Mouse (Mus musculus) ES-E14 (cell line): ENCODE measurements around the gene B4galt1. TPM values are rescaled to one million over a fixed set of nuclear protein-coding genes. Genes with fewer than 3 reads are reported as not detected.

Source experiments
- DNase-seq: peaks from one replicate; pipeline ENCODE4 v3.0.0-alpha.2; 2013; ENCODE audit warnings: low read depth, low spot score
- H3K27ac ChIP-seq: 2 replicates; pipeline ENCODE4 v1.5.1; 2012; ENCODE audit warnings: low read depth, mild to moderate bottlenecking, low read length, moderate library complexity, mixed read lengths; ENCODE audit not compliant: poor library complexity, insufficient read depth, severe bottlenecking
- H3K36me3 ChIP-seq: 2 replicates; pipeline ENCODE4 v1.6.1; 2012; ENCODE audit warnings: mild to moderate bottlenecking, low read length, moderate library complexity, mixed read lengths; ENCODE audit not compliant: control insufficient read depth, poor library complexity, insufficient read depth, severe bottlenecking
- H3K4me1 ChIP-seq, 2 experiments: fragments of 150-350 bp in 1 of 2; sonication (generic) in 1 of 2; 2 replicates each; pipeline ENCODE4 v1.6.1; 2012; ENCODE audit warnings: low read length in 2 of 2, mild to moderate bottlenecking in 1 of 2, mixed read lengths in 1 of 2; ENCODE audit not compliant: control insufficient read depth in 2 of 2, insufficient read depth in 2 of 2, poor library complexity in 1 of 2
- H3K4me3 ChIP-seq, 2 experiments: fragments of 150-350 bp in 1 of 2; sonication (generic) in 1 of 2; 2 replicates each; pipeline ENCODE4 v1.5.1; 2012; ENCODE audit warnings: low read length in 2 of 2, low read depth in 1 of 2, mild to moderate bottlenecking in 1 of 2, mixed read lengths in 1 of 2; ENCODE audit not compliant: insufficient read depth in 1 of 2, poor library complexity in 1 of 2, severe bottlenecking in 1 of 2
- H3K9ac ChIP-seq: 2 replicates; pipeline ENCODE4 v1.6.1; 2012; ENCODE audit warnings: low read depth, mild to moderate bottlenecking, low read length, mixed read lengths; ENCODE audit not compliant: poor library complexity, insufficient read depth, severe bottlenecking
- H3K9me3 ChIP-seq: fragments of 150-350 bp; sonication (generic); 2 replicates; pipeline ENCODE4 v1.6.1; 2012; ENCODE audit warnings: low read depth, mild to moderate bottlenecking, low read length; ENCODE audit not compliant: control insufficient read depth, insufficient read depth
- CHD2 ChIP-seq: IDR thresholded peaks from 2 replicates; pipeline ENCODE4 v1.6.1; 2014; ENCODE audit warnings: mild to moderate bottlenecking, low read depth, low read length, inconsistent platforms
- HCFC1 ChIP-seq: IDR thresholded peaks from 2 replicates; pipeline ENCODE4 v1.6.1; 2012; ENCODE audit warnings: low read length, inconsistent platforms, borderline replicate concordance; ENCODE audit not compliant: insufficient read depth
- MAFK ChIP-seq: IDR thresholded peaks from 2 replicates; pipeline ENCODE4 v1.6.1; 2014; ENCODE audit warnings: mild to moderate bottlenecking, low read depth, low read length, inconsistent platforms; ENCODE audit not compliant: insufficient read depth
- ZC3H11A ChIP-seq: IDR thresholded peaks from 2 replicates; pipeline ENCODE4 v1.6.1; 2012; ENCODE audit warnings: low read depth, mild to moderate bottlenecking, inconsistent platforms, low read length, borderline replicate concordance
- ZNF384 ChIP-seq: IDR thresholded peaks from 2 replicates; pipeline ENCODE4 v1.6.1; 2012; ENCODE audit warnings: low read depth, low read length, inconsistent platforms
- in situ Hi-C, 2 experiments: fragments of 600-800 bp; cut with MboI; formaldehyde crosslinking; loops; one replicate each; pipeline ENCODE4 v1.15.1; 2025; ENCODE audit warnings: low sequenced_read_pairs in 2 of 2, inconsistent platforms in 1 of 2; ENCODE audit not compliant: unreplicated experiment in 2 of 2
- total RNA-seq: library from RNA; depleted of rRNA; stranded (reverse); fragments of 300-350 nt; gene quantifications from 2 replicates; pipeline ENCODE4 v1.2.3, GENCODE M21; 2012

The B4galt1 gene
- total RNA-seq, 1 experiment: 29.2 TPM

GRCm38 (mm10) chr4:40861131-40861530, 7.3 kb upstream of the B4galt1 start:
- TF ChIP-seq ZNF384: no peak
- TF ChIP-seq ZC3H11A: peak; percentile 29; the same call in 1 of the 2 replicates
- in situ Hi-C loops: no loop called here
- H3K4me1 ChIP-seq: peaks cover 0 to 3% of the 10 kb centered on the region in 2 experiments; a peak in 1 of 4 replicates

GRCm38 (mm10) chr4:40857824-40858346, 4.1 kb upstream of the B4galt1 start:
- Histone ChIP-seq H3K36me3 (no peaks in the 10 kb centered on the region), H3K9me3 (no peaks in the 10 kb centered on the region), H3K4me3 (no peak overlapping the region), H3K4me1 (peaks cover 2 to 6% of the 10 kb centered on the region in 2 experiments; a peak in 1 of 4 replicates), H3K9ac (no peak overlapping the region), H3K27ac (no peak overlapping the region)
- in situ Hi-C loops: no loop called here
- TF ChIP-seq HCFC1: no peak
- TF ChIP-seq ZNF384: no peak
- no peak for DNase-seq

More at GRCm38 (mm10) chr4:40861131-40861530, 7.3 kb upstream of the B4galt1 start:
- H3K9ac ChIP-seq: 0 out of 2 replicates have a peak overlapping the region, but pooled peaks have one; percentile 10
- no peaks in the 10 kb centered on the region for H3K36me3 ChIP-seq
- H3K27ac ChIP-seq: no peak overlapping the region
- no peak for DNase-seq
- no peaks in the 10 kb centered on the region for H3K9me3 ChIP-seq
- no peak overlapping the region for H3K4me3 ChIP-seq

- no peak for TF ChIP-seq CHD2
- no peak for TF ChIP-seq ZNF384
- no peaks in the 10 kb centered on the region for H3K36me3 ChIP-seq
- no peaks in the 10 kb centered on the region for H3K9me3 ChIP-seq
- no peak overlapping the region for H3K9ac ChIP-seq
- no peak for DNase-seq
- H3K27ac ChIP-seq: no peak overlapping the region
- H3K4me3 ChIP-seq: no peak overlapping the region
- H3K4me1 ChIP-seq: peaks cover 4 to 9% of the 10 kb centered on the region in 2 experiments; a peak in 2 of 4 replicates
- in situ Hi-C loops: no loop called here
Observed at GRCm38 (mm10) chr4:40856571-40856970, 2.8 kb upstream of the B4galt1 start.

GRCm38 (mm10) chr4:40854387-40854933, 655 bp upstream of the B4galt1 start:
- TF ChIP-seq ZC3H11A (no peak), CHD2 (0 out of 2 replicates have a peak, but pooled peaks have one; percentile 9)
- H3K4me1 ChIP-seq: peaks cover 4 to 9% of the 10 kb centered on the region in 2 experiments; a peak in 2 of 4 replicates
- H3K27ac ChIP-seq: peak overlapping the region; percentile 51
- in situ Hi-C loops: no loop called here
- no peaks in the 10 kb centered on the region for H3K9me3 ChIP-seq
- H3K36me3 ChIP-seq: no peaks in the 10 kb centered on the region; the same call in 1 of the 2 replicates
- H3K9ac ChIP-seq: peak overlapping the region; percentile 73
- peak overlapping the region; percentile 66 to 96 for H3K4me3 ChIP-seq
- DNase-seq: no peak

- H3K9ac ChIP-seq: peak overlapping the region; percentile 90
- H3K4me1 ChIP-seq: peaks cover 4 to 9% of the 10 kb centered on the region in 2 experiments; a peak in 2 of 4 replicates
- H3K36me3 ChIP-seq: no peaks in the 10 kb centered on the region; the same call in 1 of the 2 replicates
- TF ChIP-seq MAFK (no peak), ZC3H11A (no peak), CHD2 (no peak), HCFC1 (no peak), ZNF384 (no peak)
- peak overlapping the region; percentile 66 for H3K27ac ChIP-seq
- H3K4me3 ChIP-seq: peak overlapping the region; percentile 86 to 90
- no peak for DNase-seq
- H3K9me3 ChIP-seq: no peaks in the 10 kb centered on the region
- in situ Hi-C loops: no loop called here
Observed at GRCm38 (mm10) chr4:40852861-40853564, 792 bp downstream of the B4galt1 start.
